Mouse (Mus musculus) neural tube, embryonic 14.5 days (tissue): ENCODE results near the gene Sycn. TPM values are rescaled to one million over a fixed set of nuclear protein-coding genes. Genes with fewer than 3 reads are reported as not detected.

Experiments
- ATAC-seq: fragments of 200-750 bp; cut with Nextera tagmentation; 2 replicates; pipeline ENCODE4 v1.8.0; 2017; ENCODE audit warnings: low read depth, mild to moderate bottlenecking, moderate TSS enrichment, moderate library complexity
- H3K27ac ChIP-seq: fragments of 300-500 bp; sonication (generic); 2 replicates; pipeline ENCODE4 v1.5.1; 2014; ENCODE audit warnings: low read depth, mild to moderate bottlenecking, control low read depth, low read length, moderate library complexity, mixed read lengths
- H3K27me3 ChIP-seq: fragments of 300-500 bp; sonication (generic); 2 replicates; pipeline ENCODE4 v1.6.1; 2014; ENCODE audit warnings: low read length; ENCODE audit not compliant: control insufficient read depth, insufficient read depth
- H3K36me3 ChIP-seq: fragments of 300-500 bp; sonication (generic); 2 replicates; pipeline ENCODE4 v1.6.1; 2014; ENCODE audit warnings: low read length, mixed read lengths; ENCODE audit not compliant: control insufficient read depth, insufficient read depth
- H3K4me1 ChIP-seq: fragments of 300-500 bp; sonication (generic); 2 replicates; pipeline ENCODE4 v1.6.1; 2014; ENCODE audit warnings: low read length; ENCODE audit not compliant: control insufficient read depth, insufficient read depth
- H3K4me2 ChIP-seq: fragments of 300-500 bp; sonication (generic); 2 replicates; pipeline ENCODE4 v1.6.1; 2014; ENCODE audit warnings: mild to moderate bottlenecking, low read depth, low read length, control low read depth
- H3K4me3 ChIP-seq: fragments of 300-500 bp; sonication (generic); 2 replicates; pipeline ENCODE4 v1.5.1; 2014; ENCODE audit warnings: low read depth, low read length, control low read depth, mixed read lengths
- H3K9ac ChIP-seq: fragments of 300-500 bp; sonication (generic); replicated peaks from 2 replicates; pipeline ENCODE4 v1.6.1; 2014; ENCODE audit warnings: low read depth, mild to moderate bottlenecking, control low read depth, low read length, mixed read lengths
- H3K9me3 ChIP-seq: fragments of 300-500 bp; sonication (generic); 2 replicates; pipeline ENCODE4 v1.6.1; 2016; ENCODE audit warnings: low read length; ENCODE audit not compliant: control insufficient read depth
- WGBS: fragments of 180-500 bp; shearing (Covaris S2); extraction: QIAGEN DNeasy Blood & Tissue Kit; methylation state at CpG from one replicate; pipeline ENCODE4 v1.1.7; 2014; 5-methylcytosine and 5-hydroxymethylcytosine counted together
- polyA plus RNA-seq: library from polyadenylated mRNA; unstranded; fragments of >200 nt; fragmentation: Nextera tagmentation; extraction: Ambion mirVana; gene quantifications from 2 replicates; pipeline ENCODE4 v1.2.1, GENCODE M21; 2014

Gene Sycn
- polyA plus RNA-seq, 1 experiment from 2014 or later: not detected

DNA sequence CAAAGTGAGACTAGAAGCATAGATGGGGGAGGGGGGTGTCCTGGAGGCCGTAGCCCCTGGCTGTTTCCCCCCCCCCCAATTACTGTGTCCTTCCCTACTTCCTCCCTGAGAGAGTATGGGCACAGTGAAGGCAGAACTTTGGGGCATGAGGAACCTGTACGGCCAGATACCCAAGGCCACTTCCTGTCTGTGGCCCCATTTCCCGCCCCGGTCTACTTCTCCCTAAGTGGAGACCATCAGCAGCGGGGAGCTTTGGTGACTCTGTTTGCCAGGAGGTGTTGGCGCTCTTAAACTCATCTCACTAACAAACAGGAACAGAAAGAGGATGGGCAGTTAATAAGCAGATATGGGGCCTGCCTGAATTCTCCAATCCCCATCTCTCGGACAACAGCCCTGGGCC is 6.9 kb downstream of the Sycn start:
- Histone ChIP-seq H3K4me1 (peaks cover 6% of the 10 kb centered on the region; the same call in 1 of the 2 replicates), H3K36me3 (no peaks in the 10 kb centered on the region)

DNA sequence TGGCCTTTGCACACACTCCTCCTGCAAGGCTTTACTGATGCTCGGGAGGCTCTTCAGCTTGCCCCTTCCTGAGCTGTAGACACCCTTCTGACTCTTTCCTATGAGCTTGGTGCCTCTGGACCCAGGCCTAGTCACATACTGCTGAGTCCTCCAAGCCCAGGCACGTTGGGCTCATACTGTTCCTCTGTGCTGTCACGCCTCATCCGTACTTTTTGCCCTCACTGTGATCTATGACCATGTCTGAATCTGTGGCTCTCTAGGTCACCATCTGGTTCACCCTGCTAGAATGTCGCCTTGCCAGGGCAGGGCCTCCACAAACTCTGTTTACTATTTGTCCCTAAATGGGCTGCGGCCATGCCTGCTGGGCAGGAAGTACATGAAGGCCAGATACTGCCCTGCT is 12.4 kb downstream of the Sycn start:
- H3K9me3 ChIP-seq: no peaks in the 10 kb centered on the region
- H3K27ac ChIP-seq: no peak overlapping the region
- WGBS: 91% methylated on average over 6 of the region's 6 CpGs
- H3K4me3 ChIP-seq: no peak overlapping the region
- no peak overlapping the region for H3K9ac ChIP-seq
- ATAC-seq: no peak
- no peaks in the 10 kb centered on the region for H3K27me3 ChIP-seq
- no peaks in the 10 kb centered on the region for H3K36me3 ChIP-seq
- no peak overlapping the region for H3K4me2 ChIP-seq
- H3K4me1 ChIP-seq: no peaks in the 10 kb centered on the region

More for the DNA sequence above, 6.9 kb downstream of the Sycn start:
- no peak overlapping the region for H3K4me2 ChIP-seq
- H3K27ac ChIP-seq: no peak overlapping the region
- no peak for ATAC-seq
- 75% methylated on average over 7 of the region's 7 CpGs for WGBS
- no peaks in the 10 kb centered on the region for H3K9me3 ChIP-seq
- H3K27me3 ChIP-seq: peaks cover 11% of the 10 kb centered on the region
- no peak overlapping the region for H3K9ac ChIP-seq
- no peak overlapping the region for H3K4me3 ChIP-seq

DNA sequence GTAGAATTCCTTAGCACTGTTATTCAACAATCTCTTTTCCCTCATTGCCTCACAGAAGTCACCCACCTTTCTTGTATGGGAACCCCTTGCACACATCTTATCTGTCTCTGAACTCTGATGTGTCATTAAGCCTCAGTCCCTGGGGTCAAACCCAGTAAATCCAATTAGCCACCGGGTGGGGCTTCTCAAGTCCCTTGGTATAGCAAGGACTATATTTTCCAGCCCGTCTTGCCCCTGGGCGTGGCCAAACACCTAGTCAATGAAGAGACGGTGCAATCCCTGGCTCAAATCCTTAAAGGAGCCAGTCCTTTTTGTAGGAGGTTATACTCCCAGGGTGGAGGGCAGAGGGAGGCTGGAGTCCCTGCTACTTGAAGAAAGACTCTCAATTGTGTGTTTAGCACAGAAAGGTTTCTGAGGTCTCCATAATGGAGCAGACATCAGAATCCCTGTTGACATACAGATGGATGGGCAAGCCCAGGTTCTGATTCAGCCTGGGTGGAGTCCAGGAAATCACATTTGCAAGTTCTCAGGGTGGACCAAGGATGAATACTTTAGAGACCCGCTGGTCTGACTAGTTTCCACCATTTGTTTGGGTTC is 15.4 kb downstream of the Sycn start:
- Histone ChIP-seq H3K9me3 (no peaks in the 10 kb centered on the region), H3K4me3 (no peak overlapping the region), H3K27ac (no peak overlapping the region), H3K4me1 (no peaks in the 10 kb centered on the region), H3K27me3 (no peaks in the 10 kb centered on the region), H3K36me3 (peaks cover 8% of the 10 kb centered on the region; the same call in 1 of the 2 replicates), H3K4me2 (no peak overlapping the region), H3K9ac (no peak overlapping the region)
- 25% methylated on average over 5 of the region's 5 CpGs for WGBS
- ATAC-seq: no peak

DNA sequence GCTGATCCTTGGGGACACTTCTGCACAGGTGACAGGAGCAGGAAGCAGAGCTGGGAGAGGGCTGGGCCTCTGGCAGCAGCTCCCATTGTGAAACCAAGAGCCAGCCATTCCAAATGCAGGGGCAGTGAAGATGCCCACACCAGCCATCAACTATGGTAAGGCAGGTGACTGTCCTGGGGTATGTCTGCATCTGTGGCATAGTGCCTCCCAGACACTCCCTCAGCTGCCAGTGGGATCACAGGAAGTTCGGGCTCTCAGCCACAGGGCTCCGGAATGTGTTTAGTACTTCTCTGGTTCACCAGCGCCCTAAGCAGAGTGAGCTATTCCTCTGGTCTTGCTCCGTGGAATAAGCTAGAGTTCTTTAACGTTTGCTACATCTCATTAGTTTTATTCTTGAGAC is 16.4 kb downstream of the Sycn start:
- H3K27me3 ChIP-seq: no peaks in the 10 kb centered on the region
- H3K27ac ChIP-seq: no peak overlapping the region
- H3K4me3 ChIP-seq: no peak overlapping the region
- no peak overlapping the region for H3K9ac ChIP-seq
- H3K9me3 ChIP-seq: no peaks in the 10 kb centered on the region
- 77% methylated on average over 5 of the region's 5 CpGs for WGBS
- peaks cover 8% of the 10 kb centered on the region; the same call in 1 of the 2 replicates for H3K36me3 ChIP-seq
- H3K4me1 ChIP-seq: no peaks in the 10 kb centered on the region
- H3K4me2 ChIP-seq: no peak overlapping the region
- no peak for ATAC-seq

DNA sequence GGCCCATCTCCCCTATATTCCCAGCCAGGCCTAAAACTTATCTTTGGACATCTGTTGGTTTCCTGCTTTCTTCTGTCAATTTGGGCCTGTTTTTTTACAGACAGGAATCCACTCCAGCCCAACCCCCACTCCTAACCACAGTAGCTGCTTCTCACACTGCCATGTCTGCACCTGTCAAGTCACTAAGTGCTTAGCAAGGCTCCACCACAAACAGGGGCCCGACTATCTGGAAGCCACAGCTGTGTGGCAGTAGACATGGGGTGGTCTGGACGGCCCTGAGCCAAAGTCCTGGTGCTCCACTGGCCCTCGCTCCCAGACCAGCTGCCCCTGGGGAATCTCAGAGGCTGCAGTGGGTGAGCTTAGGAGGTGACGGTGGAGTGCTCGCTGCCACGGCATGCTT is 17.0 kb downstream of the Sycn start:
- Histone ChIP-seq H3K36me3 (peaks cover 8% of the 10 kb centered on the region; the same call in 1 of the 2 replicates), H3K4me1 (no peaks in the 10 kb centered on the region), H3K4me3 (no peak overlapping the region), H3K27me3 (no peaks in the 10 kb centered on the region), H3K9me3 (no peaks in the 10 kb centered on the region), H3K4me2 (no peak overlapping the region), H3K9ac (no peak overlapping the region), H3K27ac (no peak overlapping the region)
- 95% methylated on average over 6 of the region's 6 CpGs for WGBS
- ATAC-seq: no peak

DNA sequence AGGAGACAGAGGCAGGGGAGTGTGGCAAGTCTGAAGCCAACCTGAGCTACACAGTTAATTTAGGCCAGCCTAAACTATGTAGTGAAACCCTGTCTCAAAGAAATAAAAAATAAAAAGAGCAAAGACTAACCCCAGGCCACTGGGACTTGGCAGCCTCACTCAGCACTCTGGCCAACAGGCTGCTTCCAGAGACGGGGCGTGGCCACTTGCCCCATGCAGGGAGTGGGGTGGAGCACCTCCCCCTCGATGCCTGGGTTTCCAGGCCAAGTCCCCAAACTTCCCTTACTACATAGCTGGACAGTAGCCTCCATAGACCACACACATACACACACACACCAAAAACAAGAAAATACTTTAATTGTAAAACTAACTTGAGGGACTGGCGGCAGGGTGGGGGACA is 17.8 kb downstream of the Sycn start:
- H3K9ac ChIP-seq: no peak overlapping the region
- no peak overlapping the region for H3K4me2 ChIP-seq
- H3K27me3 ChIP-seq: no peaks in the 10 kb centered on the region
- 47% methylated on average over 4 of the region's 4 CpGs for WGBS
- no peaks in the 10 kb centered on the region for H3K4me1 ChIP-seq
- no peaks in the 10 kb centered on the region for H3K9me3 ChIP-seq
- no peak overlapping the region for H3K27ac ChIP-seq
- H3K4me3 ChIP-seq: no peak overlapping the region
- no peak for ATAC-seq
- peaks cover 8% of the 10 kb centered on the region; the same call in 1 of the 2 replicates for H3K36me3 ChIP-seq

DNA sequence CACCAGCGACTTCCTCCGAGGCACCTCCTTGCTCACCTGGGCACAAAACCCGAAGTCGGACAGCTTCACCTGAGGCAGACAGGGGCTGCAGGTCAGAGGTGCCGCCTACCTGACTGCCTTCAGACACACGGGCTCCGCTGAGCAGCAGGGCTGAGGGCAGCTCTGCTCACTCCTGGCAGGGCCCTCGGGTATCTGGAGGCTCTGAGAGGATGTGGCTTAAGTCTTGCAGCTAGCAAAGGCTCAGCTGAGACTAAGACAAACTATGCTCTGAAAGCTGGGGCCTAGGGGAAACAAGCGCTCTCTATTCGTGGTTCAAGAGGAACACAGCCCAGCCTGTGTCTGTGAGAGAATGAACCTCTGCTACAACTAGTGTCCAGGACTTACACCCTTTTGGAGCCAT is 20.2 kb downstream of the Sycn start:
- no peak for ATAC-seq
- WGBS: 92% methylated on average over 10 of the region's 10 CpGs
- H3K36me3 ChIP-seq: peaks cover 23% of the 10 kb centered on the region; the same call in 1 of the 2 replicates

DNA sequence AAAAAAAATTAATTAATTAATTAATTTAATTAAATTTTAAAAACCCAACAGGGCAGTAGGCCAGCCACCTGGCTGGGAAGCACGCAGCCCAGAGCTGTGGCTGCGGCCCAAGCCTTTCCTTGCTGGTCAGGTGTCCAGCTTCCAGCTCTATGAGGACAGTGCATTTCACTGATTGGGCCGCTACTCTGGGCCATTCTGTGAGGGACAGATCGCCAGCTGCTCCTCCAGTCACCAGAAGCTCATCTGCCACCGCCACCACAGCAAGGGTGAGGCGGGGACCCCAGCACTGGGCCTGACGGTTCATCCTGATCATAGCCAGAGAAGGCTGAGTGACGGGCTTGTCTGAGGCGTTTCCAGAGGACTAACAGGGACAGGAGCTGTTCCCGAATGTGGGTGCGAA is 21.3 kb downstream of the Sycn start:
- H3K36me3 ChIP-seq: peaks cover 28% of the 10 kb centered on the region

More for the DNA sequence above, 20.2 kb downstream of the Sycn start:
- Histone ChIP-seq H3K4me1 (no peaks in the 10 kb centered on the region), H3K4me2 (no peak overlapping the region), H3K4me3 (no peak overlapping the region), H3K9me3 (no peaks in the 10 kb centered on the region), H3K27ac (no peak overlapping the region), H3K9ac (no peak overlapping the region), H3K27me3 (no peaks in the 10 kb centered on the region)

DNA sequence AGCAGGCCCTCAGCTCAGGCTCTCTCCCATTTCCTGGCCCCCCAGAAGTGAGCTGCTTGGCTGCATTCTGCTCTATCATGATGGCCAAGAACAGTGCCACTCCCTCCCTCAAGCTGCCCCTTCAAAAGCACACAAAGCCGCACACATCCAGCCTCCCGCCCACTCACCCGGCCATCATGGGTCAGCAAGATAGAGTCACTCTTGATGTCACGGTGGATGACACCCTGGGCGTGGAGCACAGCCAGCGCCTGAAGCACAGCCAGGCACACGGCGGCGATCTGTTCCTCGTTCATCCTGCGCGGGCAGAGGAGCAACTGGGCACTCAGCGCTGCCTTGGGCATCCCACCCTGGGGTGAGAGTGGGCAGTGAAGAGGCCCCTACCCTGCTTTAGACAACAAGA is 21.7 kb downstream of the Sycn start:
- Histone ChIP-seq H3K4me1 (no peaks in the 10 kb centered on the region), H3K9ac (no peak overlapping the region), H3K27me3 (no peaks in the 10 kb centered on the region), H3K27ac (no peak overlapping the region), H3K9me3 (no peaks in the 10 kb centered on the region), H3K36me3 (peaks cover 32% of the 10 kb centered on the region), H3K4me3 (no peak overlapping the region), H3K4me2 (no peak overlapping the region)
- WGBS: 93% methylated on average over 13 of the region's 13 CpGs
- ATAC-seq: no peak

More for the DNA sequence above, 21.3 kb downstream of the Sycn start:
- H3K4me3 ChIP-seq: no peak overlapping the region
- no peak for ATAC-seq
- H3K9me3 ChIP-seq: no peaks in the 10 kb centered on the region
- WGBS: 88% methylated on average over 11 of the region's 11 CpGs
- no peak overlapping the region for H3K4me2 ChIP-seq
- H3K4me1 ChIP-seq: no peaks in the 10 kb centered on the region
- H3K27me3 ChIP-seq: no peaks in the 10 kb centered on the region
- no peak overlapping the region for H3K9ac ChIP-seq
- H3K27ac ChIP-seq: no peak overlapping the region
